Mouse (Mus musculus): ENCODE measurements at regions not wholly inside any gene's neighbourhood (a gene's known extent, or its start where the extent isn't known, plus 50 kb on each side); places are given as distances from the start of the nearest gene placed in this dataset.

- 66% methylated on average over 5 of the region's 5 CpGs for WGBS
- H3K4me3 ChIP-seq (replicated peaks; ENCODE audit: insufficient read depth, low read depth, low read length): no peak overlapping the region
- no peaks in the 10 kb centered on the region for H3K4me1 ChIP-seq (ENCODE audit: control insufficient read depth, insufficient read depth, low read length)
- no peaks in the 10 kb centered on the region for H3K27me3 ChIP-seq (ENCODE audit: control insufficient read depth, insufficient read depth, low read length)
- TF ChIP-seq CTCF (IDR thresholded peaks at IDR 0.05; ENCODE audit: borderline replicate concordance, insufficient read depth, low read depth, low read length) (no peak), POLR2A (IDR thresholded peaks at IDR 0.05; ENCODE audit: borderline replicate concordance, insufficient read depth, low read length) (no peak)
- no peak overlapping the region for H3K27ac ChIP-seq (ENCODE audit: insufficient read depth, low read length)
- no peak for DNase-seq
Measured at GRCm38 (mm10) chr6:93094730-93095360, 151.6 kb upstream of the Adamts9 start.

- no peaks in the 10 kb centered on the region for H3K4me1 ChIP-seq (ENCODE audit: control insufficient read depth, insufficient read depth, low read length)
- H3K27me3 ChIP-seq (ENCODE audit: control insufficient read depth, insufficient read depth, low read length): no peaks in the 10 kb centered on the region
- no peak for DNase-seq
- no peak overlapping the region for H3K4me3 ChIP-seq (replicated peaks; ENCODE audit: insufficient read depth, low read depth, low read length)
- no peak overlapping the region for H3K27ac ChIP-seq (ENCODE audit: insufficient read depth, low read length)
- TF ChIP-seq CTCF (IDR thresholded peaks at IDR 0.05; ENCODE audit: borderline replicate concordance, insufficient read depth, low read depth, low read length): no peak
- no peak for TF ChIP-seq POLR2A (IDR thresholded peaks at IDR 0.05; ENCODE audit: borderline replicate concordance, insufficient read depth, low read length)
- WGBS: 58% methylated on average over 2 of the region's 2 CpGs
Measured at GRCm38 (mm10) chr6:93093770-93094169, 150.5 kb upstream of the Adamts9 start.

- H3K4me3 ChIP-seq (replicated peaks; ENCODE audit: insufficient read depth, low read depth, low read length): no peak overlapping the region
- no peak for TF ChIP-seq POLR2A (IDR thresholded peaks at IDR 0.05; ENCODE audit: borderline replicate concordance, insufficient read depth, low read length)
- no peak for TF ChIP-seq CTCF (IDR thresholded peaks at IDR 0.05; ENCODE audit: borderline replicate concordance, insufficient read depth, low read depth, low read length)
- H3K27ac ChIP-seq (ENCODE audit: insufficient read depth, low read length): no peak overlapping the region
- H3K27me3 ChIP-seq (ENCODE audit: control insufficient read depth, insufficient read depth, low read length): no peaks in the 10 kb centered on the region
- peak in 1 of 2 experiments; percentile 14 for DNase-seq
- H3K4me1 ChIP-seq (ENCODE audit: control insufficient read depth, insufficient read depth, low read length): no peaks in the 10 kb centered on the region
- 44% methylated on average over 2 of the region's 2 CpGs for WGBS
Measured at GRCm38 (mm10) chr6:93087329-93087728, 144.0 kb upstream of the Adamts9 start.

DNA sequence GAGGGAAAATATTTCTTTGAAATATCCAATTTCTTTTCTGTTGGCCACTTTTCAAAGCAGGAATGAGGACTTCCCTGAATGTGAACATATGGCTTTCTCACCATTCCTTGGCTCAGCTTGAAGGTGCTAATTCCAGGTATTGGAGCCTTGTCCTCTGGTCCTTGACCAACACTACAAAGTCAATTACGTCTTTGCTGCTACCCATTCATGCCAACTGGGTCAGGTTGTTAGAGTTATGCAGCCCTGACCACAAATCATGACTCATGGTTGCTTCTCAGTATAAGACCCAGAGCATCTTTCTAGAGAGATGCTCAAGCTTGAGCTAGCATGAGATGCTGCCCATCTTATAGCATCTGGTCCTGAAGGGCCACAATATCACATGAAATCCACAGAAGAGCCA is 141.0 kb upstream of the Adamts9 start:
- no peak overlapping the region for H3K27ac ChIP-seq (ENCODE audit: insufficient read depth, low read length)
- WGBS: 13% methylated on average over 1 of the region's 1 CpGs
- DNase-seq: peak in 1 of 2 experiments; percentile 68
- H3K4me3 ChIP-seq (replicated peaks; ENCODE audit: insufficient read depth, low read depth, low read length): no peak overlapping the region
- no peaks in the 10 kb centered on the region for H3K4me1 ChIP-seq (ENCODE audit: control insufficient read depth, insufficient read depth, low read length)
- TF ChIP-seq CTCF (IDR thresholded peaks at IDR 0.05; ENCODE audit: borderline replicate concordance, insufficient read depth, low read depth, low read length): no peak
- TF ChIP-seq POLR2A (IDR thresholded peaks at IDR 0.05; ENCODE audit: borderline replicate concordance, insufficient read depth, low read length): no peak
- H3K27me3 ChIP-seq (ENCODE audit: control insufficient read depth, insufficient read depth, low read length): no peaks in the 10 kb centered on the region

DNA sequence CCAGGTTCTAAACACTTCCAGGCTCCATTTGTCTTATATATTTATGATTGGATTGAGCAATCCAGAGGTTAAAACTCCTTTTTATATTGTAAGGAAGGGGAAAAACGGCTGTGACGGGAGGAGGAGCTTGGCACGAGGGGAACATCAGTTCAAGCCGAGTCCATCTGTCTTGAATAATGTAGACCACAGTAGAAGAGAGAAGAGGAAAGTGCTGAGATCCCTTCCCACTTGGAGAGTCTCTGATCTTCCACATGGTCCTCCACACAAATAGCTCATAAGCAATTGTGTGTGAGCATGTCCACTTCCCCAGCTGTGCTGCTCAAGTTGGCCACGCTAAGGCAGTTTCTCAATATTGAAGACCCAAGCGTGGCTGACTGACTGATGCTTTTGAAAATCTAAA is 140.4 kb upstream of the Adamts9 start:
- Histone ChIP-seq H3K4me1 (ENCODE audit: control insufficient read depth, insufficient read depth, low read length) (no peaks in the 10 kb centered on the region), H3K4me3 (replicated peaks; ENCODE audit: insufficient read depth, low read depth, low read length) (no peak overlapping the region), H3K27ac (ENCODE audit: insufficient read depth, low read length) (no peak overlapping the region), H3K27me3 (ENCODE audit: control insufficient read depth, insufficient read depth, low read length) (no peaks in the 10 kb centered on the region)
- 41% methylated on average over 6 of the region's 6 CpGs for WGBS
- TF ChIP-seq CTCF (IDR thresholded peaks at IDR 0.05; ENCODE audit: borderline replicate concordance, insufficient read depth, low read depth, low read length): no peak
- TF ChIP-seq POLR2A (IDR thresholded peaks at IDR 0.05; ENCODE audit: borderline replicate concordance, insufficient read depth, low read length): no peak
- DNase-seq: no peak

DNA sequence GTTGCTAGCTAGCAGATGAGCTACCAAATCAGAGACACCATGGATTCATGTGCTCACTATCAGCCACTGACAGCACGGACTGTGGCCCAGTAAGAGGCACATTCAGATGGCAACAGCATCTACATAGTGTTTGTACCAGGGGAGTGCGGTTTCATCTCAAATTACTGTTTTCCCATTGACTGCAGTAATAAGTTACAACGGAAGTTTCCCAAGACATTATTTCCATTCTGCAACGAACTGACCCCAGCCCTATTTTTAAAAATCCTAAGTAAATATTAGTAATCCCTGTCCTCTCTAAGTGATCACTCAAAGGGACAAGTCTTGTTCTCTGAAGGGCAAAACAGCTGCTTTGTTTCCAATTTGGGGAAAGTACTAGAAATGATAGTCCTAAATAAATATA is 138.9 kb upstream of the Adamts9 start:
- WGBS: 94% methylated on average over 4 of the region's 4 CpGs
- Histone ChIP-seq H3K27me3 (ENCODE audit: control insufficient read depth, insufficient read depth, low read length) (no peaks in the 10 kb centered on the region), H3K4me3 (replicated peaks; ENCODE audit: insufficient read depth, low read depth, low read length) (no peak overlapping the region), H3K4me1 (ENCODE audit: control insufficient read depth, insufficient read depth, low read length) (no peaks in the 10 kb centered on the region), H3K27ac (ENCODE audit: insufficient read depth, low read length) (no peak overlapping the region)
- TF ChIP-seq CTCF (IDR thresholded peaks at IDR 0.05; ENCODE audit: borderline replicate concordance, insufficient read depth, low read depth, low read length) (no peak), POLR2A (IDR thresholded peaks at IDR 0.05; ENCODE audit: borderline replicate concordance, insufficient read depth, low read length) (no peak)
- DNase-seq: no peak

- Histone ChIP-seq H3K4me3 (replicated peaks; ENCODE audit: insufficient read depth, low read depth, low read length) (no peak overlapping the region), H3K27me3 (ENCODE audit: control insufficient read depth, insufficient read depth, low read length) (no peaks in the 10 kb centered on the region), H3K4me1 (ENCODE audit: control insufficient read depth, insufficient read depth, low read length) (no peaks in the 10 kb centered on the region), H3K27ac (ENCODE audit: insufficient read depth, low read length) (no peak overlapping the region)
- DNase-seq: no peak
- no peak for TF ChIP-seq CTCF (IDR thresholded peaks at IDR 0.05; ENCODE audit: borderline replicate concordance, insufficient read depth, low read depth, low read length)
- no peak for TF ChIP-seq POLR2A (IDR thresholded peaks at IDR 0.05; ENCODE audit: borderline replicate concordance, insufficient read depth, low read length)
- 93% methylated on average over 1 of the region's 1 CpGs for WGBS
Measured at GRCm38 (mm10) chr6:93076681-93077080, 133.4 kb upstream of the Adamts9 start.

- TF ChIP-seq CTCF (IDR thresholded peaks at IDR 0.05; ENCODE audit: borderline replicate concordance, insufficient read depth, low read depth, low read length) (no peak), POLR2A (IDR thresholded peaks at IDR 0.05; ENCODE audit: borderline replicate concordance, insufficient read depth, low read length) (no peak)
- Histone ChIP-seq H3K4me1 (ENCODE audit: control insufficient read depth, insufficient read depth, low read length) (no peaks in the 10 kb centered on the region), H3K27me3 (ENCODE audit: control insufficient read depth, insufficient read depth, low read length) (no peaks in the 10 kb centered on the region), H3K27ac (ENCODE audit: insufficient read depth, low read length) (no peak overlapping the region), H3K4me3 (replicated peaks; ENCODE audit: insufficient read depth, low read depth, low read length) (no peak overlapping the region)
- 45% methylated on average over 5 of the region's 5 CpGs for WGBS
- DNase-seq: no peak
Measured at GRCm38 (mm10) chr6:93075867-93076266, 132.6 kb upstream of the Adamts9 start.

Data from cerebellum, adult 2 months (tissue).